Mouse (Mus musculus): Measurements from ENCODE around the gene Clp1. TPM values are rescaled to one million over a fixed set of nuclear protein-coding genes. Genes with fewer than 3 reads are reported as not detected.
A peak's percentile ranks its signal among the peaks of the same experiment; 100 is the strongest.
"Not testable (repeated sequence)": the region's sequence is repeated elsewhere in the genome, so short reads cannot be mapped to it uniquely, and the experiment has no call there.

Clp1 gene
- total RNA-seq, 2 experiments from 2014 or later: 26.2 to 70.0 TPM

DNA sequence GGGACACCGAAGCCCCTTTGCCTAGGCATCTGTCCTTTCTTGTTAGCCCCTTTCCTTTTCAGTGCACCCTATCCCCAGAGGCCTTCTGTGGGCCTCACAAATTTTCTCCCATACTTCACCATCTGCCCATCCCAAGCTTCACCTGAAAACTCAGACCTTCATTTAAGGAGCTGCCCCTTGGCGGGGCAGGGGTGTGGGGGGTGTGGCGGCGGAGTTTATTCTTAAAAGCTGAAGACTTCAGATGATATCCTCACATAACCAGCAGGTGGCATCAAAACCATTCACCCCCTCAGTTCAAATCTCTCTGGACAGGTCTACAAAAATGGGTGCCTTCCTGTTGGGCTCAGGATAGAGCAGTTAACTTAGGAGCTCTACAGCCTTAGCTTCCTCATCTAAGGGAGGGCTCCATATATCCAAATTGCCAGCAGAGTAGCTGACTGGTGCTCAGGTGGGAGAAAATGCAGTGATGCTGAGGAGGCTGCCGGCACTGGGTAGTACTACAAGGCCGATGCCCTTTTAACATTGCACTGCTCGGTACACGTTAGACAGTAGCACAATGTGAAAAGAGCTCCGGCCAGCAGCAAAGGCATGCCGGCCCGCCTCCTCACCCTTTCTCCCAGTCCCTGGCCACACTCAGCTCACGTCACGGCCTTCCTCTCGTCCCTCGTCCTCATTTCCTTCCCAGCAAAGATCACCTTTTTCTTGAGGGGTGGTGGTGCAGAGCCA lies 13.6 kb upstream of the Clp1 start:
- no peak for ATAC-seq (replicated peaks; ENCODE audit: low FRiP score, poor library complexity, severe bottlenecking)

DNA sequence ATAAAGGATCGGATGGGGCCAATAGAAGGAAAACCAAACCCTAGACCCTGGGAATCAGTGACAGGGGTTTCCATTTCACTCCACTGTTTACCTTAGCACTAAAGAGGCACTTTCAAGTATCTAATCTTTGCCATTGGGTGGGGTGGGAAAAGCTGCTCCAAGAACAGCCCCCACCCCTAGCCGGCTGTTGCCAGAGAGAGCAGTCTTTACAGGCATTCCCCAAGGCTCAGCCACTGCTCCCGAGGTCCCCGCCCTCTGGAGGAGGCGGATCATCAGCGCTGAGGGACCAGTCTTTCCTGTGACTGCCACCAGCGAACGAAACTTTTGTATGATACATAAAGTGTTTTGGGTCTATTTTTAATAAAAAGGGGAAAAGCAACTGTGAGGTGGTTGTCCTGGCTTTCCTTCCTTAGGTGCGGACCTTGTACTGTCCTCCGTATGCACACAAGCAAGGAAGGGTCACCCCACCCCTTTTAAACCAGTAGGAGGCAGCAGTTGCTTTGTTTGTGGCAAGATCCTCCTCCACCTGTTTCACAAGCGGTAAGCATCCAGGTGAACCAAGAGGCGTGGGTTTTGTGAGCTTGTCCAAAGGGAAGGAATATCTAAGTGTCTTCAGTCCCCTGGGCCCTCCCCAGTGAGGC lies 11.2 kb upstream of the Clp1 start:
- no peak for ATAC-seq (replicated peaks; ENCODE audit: low FRiP score, poor library complexity, severe bottlenecking)

DNA sequence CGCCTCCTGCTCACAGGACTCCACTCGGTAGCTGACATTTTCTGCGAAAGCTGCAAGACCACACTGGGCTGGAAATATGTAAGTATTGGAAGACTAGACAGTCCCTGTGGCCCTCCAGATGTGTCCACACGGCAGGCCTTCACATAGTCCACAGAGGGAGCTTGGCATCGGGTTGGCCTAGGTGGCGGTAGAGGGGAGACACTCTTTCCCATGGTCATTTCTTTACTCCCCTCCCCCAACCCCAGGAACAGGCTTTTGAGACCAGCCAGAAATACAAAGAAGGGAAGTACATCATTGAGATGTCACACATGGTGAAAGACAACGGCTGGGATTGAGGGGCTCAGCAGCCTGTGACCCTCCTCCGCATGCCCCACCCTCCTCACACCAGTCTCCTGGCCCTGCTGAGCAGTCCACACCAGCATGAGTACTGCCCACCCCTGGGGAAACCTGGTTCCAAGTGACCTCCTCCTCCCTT lies 10.3 kb upstream of the Clp1 start:
- ATAC-seq (replicated peaks; ENCODE audit: low FRiP score, poor library complexity, severe bottlenecking): no peak

DNA sequence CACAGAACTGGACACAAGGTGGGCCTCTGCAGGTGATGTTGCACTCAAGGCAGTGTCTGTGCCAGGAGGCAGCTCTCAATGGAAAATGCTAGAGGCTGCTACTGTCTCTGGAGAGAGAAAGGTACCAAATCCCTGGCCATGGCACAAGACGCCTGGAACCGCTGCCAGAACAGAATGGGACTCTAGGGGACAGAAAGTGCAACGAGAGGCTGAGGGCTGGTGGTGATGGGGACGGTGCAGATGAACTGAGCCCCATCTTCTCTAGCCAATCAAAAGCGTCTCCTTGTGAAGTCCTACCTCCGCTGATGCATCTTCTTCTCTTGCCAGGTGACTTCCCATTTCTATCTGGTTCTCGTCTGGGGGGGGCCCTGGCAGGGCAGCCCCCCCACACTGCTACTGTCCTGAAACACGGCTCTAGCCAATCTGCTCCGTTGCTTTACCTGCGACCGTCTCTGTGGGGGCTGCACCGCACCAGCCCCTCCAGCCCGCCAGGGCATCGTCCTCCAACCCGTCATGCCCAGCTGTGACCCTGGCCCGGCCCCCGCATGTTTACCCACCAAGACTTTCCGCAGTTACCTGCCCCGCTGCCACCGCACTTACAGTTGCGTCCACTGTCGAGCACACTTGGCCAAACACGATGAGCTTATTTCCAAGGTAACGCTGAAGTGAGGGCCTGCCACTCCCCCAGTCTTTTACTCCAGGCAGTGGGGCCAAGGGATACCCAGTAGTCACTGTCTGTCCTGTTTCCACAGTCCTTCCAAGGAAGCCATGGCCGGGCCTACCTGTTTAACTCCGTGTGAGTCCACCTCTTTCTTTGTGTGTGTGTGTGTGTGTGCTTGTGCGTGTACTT lies 9.4 kb upstream of the Clp1 start:
- peak; percentile 21; the same call in 1 of the 2 replicates for ATAC-seq (replicated peaks; ENCODE audit: low FRiP score, poor library complexity, severe bottlenecking)

GRCm38 (mm10) chr2:84735346-84735920 lies 8.3 kb upstream of the Clp1 start:
- peak; percentile 76 for ATAC-seq (replicated peaks; ENCODE audit: low FRiP score, poor library complexity, severe bottlenecking)

- ATAC-seq (replicated peaks; ENCODE audit: low FRiP score, poor library complexity, severe bottlenecking): peak; percentile 26
Measured at GRCm38 (mm10) chr2:84734919-84735318, 7.8 kb upstream of the Clp1 start.

DNA sequence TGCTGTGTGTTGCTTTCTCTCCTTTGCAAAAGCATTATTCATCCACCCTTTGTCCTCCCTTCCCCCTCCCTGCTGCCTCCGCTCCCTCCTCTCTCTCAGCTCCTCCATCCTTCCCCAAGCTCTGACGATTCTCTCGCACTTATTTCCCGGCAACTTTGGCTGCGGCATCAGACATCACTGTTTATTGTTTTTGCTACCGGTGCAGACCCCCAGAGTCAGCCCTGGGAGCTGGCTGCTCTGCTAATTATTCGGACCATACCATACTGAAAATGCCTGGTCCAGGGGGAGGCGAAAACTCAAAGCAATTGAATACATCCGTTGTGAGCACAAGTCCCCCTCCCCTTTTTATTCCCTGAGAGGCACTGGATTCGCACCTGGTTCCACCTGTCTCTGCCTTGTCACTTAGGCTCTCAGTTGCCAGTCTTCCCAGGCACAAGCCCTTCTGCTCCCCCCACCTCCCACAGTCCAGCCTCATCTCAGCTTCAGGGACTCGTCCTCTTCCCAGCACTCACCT lies 7.3 kb upstream of the Clp1 start:
- no peak for ATAC-seq (replicated peaks; ENCODE audit: low FRiP score, poor library complexity, severe bottlenecking)

- peak; percentile 45 for ATAC-seq (replicated peaks; ENCODE audit: low FRiP score, poor library complexity, severe bottlenecking)
Measured at GRCm38 (mm10) chr2:84733579-84734300, 6.6 kb upstream of the Clp1 start, which contains the start of gene Ypel4. Gene Ypel4, plus strand, starts transcription at chr2:84734058.

DNA sequence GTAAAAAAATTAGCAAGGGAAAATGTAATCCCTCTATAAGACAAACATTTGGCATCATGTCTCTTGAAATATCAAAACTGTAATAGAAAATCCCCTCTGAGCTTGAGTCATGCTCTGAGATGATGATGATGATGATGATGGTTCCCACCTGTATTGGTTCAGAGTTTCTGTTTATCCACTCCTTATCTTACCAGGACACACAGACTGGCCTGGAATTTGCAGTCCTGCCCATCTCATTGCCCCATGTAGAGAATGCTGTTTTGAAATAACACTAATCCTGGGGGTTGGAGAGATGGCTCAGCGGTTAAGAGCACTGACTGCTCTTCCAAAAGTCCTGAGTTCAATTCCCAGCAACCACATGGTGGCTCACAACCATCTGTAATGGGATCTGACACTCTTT lies 5.2 kb upstream of the Clp1 start:
- no peak for ATAC-seq (replicated peaks; ENCODE audit: low FRiP score, poor library complexity, severe bottlenecking)

DNA sequence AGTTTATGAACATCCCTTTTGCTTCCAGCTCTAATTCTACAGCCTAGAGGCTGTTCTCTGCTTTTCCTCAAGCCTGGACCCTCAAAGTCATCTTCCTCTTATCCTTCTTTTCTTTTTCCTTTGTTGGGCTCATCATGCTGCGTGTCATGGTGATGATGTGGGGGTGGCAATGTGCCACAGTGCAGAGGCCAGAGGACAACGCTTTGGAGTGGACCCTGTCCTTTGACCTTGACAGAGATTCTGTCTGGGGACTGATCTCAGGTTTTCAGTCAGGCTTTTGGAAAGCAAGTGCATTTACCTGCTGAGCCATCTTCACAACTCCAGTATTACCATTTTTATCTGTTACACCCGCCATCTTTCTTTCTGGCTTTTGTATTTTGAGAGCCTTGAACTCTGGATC lies 4.1 kb upstream of the Clp1 start:
- ATAC-seq (replicated peaks; ENCODE audit: low FRiP score, poor library complexity, severe bottlenecking): no peak

DNA sequence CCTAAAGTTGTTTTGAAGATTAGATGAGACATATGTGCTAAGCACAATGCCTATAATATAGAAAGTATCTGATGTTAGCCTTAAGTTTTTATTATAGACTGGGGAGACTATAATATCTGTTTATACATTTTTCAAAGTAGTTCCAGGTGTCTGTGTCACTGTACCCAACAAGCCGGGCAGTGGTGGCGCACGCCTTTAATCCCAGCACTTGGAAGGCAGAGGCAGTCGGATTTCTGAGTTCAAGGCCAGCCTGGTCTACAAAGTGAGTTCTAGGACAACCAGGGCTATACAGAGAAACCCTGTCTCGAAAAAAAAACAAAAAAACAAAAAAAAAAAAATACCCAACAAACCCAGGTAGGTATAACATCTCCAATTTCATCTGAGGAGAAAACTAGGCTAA lies 1.0 kb upstream of the Clp1 start:
- ATAC-seq (replicated peaks; ENCODE audit: low FRiP score, poor library complexity, severe bottlenecking): not testable (repeated sequence)

DNA sequence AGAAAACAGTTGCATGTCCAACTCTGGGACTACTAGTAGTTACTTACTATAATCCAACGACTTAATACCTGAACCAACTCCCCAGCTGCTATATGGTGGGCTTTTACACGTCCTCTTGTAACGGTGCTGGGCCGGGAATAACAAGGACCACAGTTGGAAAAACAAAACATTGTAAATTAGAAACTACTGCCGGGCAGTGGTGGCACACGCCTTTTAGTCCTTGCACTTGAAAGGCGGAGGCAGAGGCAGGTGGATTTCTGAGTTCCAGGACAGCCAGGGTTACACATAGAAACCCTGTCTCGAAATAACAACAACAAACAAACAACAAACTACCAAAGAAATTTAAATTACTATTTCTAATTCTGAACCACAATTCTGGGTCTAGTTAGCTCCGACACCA lies 434 bp downstream of the Clp1 start:
- ATAC-seq (replicated peaks; ENCODE audit: low FRiP score, poor library complexity, severe bottlenecking): no peak

GRCm38 (mm10) chr2:84725770-84726169 lies 1.4 kb downstream of the Clp1 start:
- no peak for ATAC-seq (replicated peaks; ENCODE audit: low FRiP score, poor library complexity, severe bottlenecking)

DNA sequence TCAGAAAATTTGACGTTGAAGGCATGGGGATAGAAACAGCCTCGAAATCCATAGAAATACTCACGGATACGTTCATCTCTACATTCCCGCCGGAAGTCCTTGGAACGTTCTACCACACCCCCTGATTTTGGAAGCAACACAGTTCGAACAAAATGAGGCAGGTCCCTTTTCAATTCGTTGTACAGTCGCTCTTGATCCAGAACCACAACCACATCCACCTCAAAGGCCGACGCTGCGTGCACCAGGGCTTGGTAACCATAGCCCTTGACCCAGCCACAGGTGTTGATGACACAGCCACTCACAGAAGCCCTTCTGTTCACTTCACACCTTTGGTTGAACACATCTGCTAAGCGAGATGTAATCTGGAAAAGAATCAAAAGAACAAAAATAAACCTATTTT lies 3.3 kb downstream of the Clp1 start:
- no peak for ATAC-seq (replicated peaks; ENCODE audit: low FRiP score, poor library complexity, severe bottlenecking)

GRCm38 (mm10) chr2:84721182-84721581 lies 6.0 kb downstream of the Clp1 start:
- no peak for ATAC-seq (replicated peaks; ENCODE audit: low FRiP score, poor library complexity, severe bottlenecking)

GRCm38 (mm10) chr2:84720718-84721117 lies 6.4 kb downstream of the Clp1 start:
- ATAC-seq (replicated peaks; ENCODE audit: low FRiP score, poor library complexity, severe bottlenecking): no peak

DNA sequence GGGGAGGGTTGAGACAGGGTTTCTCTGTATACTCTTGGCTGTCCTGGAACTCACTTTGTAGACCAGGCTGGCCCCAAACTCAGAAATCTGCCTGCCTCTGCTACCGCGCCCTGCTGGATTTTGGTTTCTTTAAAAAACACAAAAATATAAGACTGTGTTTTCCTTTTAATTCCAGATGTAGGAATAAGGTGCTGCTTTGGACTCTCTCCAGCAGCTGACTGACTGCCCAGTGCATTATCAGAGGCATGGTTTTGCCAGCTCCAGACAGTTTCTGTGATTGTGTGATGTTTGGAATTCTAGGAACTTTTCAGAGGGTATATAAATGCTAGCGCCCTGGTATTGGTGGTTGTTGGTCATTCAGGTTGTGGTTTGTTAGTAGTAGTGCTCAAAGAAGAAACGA lies 9.8 kb downstream of the Clp1 start:
- ATAC-seq (replicated peaks; ENCODE audit: low FRiP score, poor library complexity, severe bottlenecking): no peak

DNA sequence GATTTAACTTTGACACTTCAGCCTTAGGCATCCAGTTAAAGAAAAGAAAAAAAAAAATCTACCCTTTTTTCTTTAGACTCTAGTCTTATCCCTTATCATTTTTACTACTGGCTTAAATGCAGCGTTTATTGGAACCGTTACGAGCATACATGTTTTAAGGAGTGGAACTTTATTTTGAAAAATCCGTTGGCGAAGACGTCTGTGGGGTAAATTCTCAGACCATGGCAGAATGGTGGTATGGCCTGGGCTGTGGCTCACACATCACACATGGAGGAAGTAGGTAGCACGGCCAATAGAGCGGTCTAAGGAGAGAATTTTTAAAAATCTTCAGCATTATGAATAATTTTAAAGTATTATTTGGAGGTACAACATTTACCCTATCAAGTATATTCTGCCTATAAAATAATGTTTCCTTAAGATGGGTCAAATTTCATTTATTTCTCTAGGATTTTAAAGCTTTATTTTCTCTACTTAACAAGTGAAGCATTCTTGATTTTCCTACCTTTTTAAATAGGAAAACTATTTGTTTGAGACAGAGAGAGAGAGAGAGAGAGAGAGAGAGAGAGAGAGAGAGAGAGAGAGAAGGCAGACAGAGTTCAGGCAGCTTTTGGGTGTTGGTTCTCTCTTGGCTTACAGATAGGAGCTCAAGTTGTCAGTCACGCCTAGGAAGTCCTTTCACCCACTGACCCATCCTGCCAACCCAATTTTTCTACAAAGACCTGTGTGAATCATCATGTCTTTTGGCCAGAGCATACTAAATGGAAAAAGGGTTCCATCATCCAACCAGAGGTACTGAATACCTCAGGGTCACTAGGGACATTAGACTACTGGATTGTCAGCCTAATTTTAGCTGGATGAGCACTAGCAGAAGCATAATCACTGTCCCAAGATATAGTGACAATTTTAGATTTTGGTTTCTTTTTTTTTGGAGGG lies 10.5 kb downstream of the Clp1 start:
- peak; percentile 48 for ATAC-seq (replicated peaks; ENCODE audit: low FRiP score, poor library complexity, severe bottlenecking)
